Mouse (Mus musculus) G1E (cell line): ENCODE data around the gene Pard3.

Experiments
- CTCF ChIP-seq: IDR thresholded peaks from 2 replicates; pipeline ENCODE4 v1.5.1; 2012; ENCODE audit warnings: low read depth, low read length, inconsistent platforms, mixed read lengths
- GATA1 ChIP-seq: IDR thresholded peaks from 2 replicates; pipeline ENCODE4 v1.6.1; 2012; ENCODE audit warnings: borderline replicate concordance, low read length, inconsistent platforms, mixed read lengths
- TAL1 ChIP-seq: conservative IDR thresholded peaks from 2 replicates; pipeline ENCODE4 v1.6.1; 2012; ENCODE audit warnings: low read depth, low read length, inconsistent platforms, mixed read lengths

- TF ChIP-seq CTCF (no peak), GATA1 (no peak), TAL1 (no peak)
Observed at GRCm38 (mm10) chr8:127104616-127105015, 40.9 kb downstream of the Pard3 start.
